Mouse (Mus musculus): ENCODE data around the gene Slc17a1. TPM values are rescaled to one million over a fixed set of nuclear protein-coding genes. Genes with fewer than 3 reads are reported as not detected.

Slc17a1 gene
- polyA plus RNA-seq, 1 experiment from 2014 or later = not detected

- TF ChIP-seq EP300 (IDR thresholded peaks at IDR 0.05) (no peak), CTCF (IDR thresholded peaks at IDR 0.05) (no peak)
- no peak overlapping the region for H3K27ac ChIP-seq (ENCODE audit: low read length)
- no peaks in the 10 kb centered on the region for H3K36me3 ChIP-seq (ENCODE audit: insufficient read depth, low read length)
- DNase-seq (ENCODE audit: low spot score) (no peak), ATAC-seq (no peak)
- H3K4me2 ChIP-seq (replicated peaks; ENCODE audit: low read depth, low read length) = no peak overlapping the region
- H3K9ac ChIP-seq (replicated peaks; ENCODE audit: low read depth) = no peak overlapping the region
- H3K27me3 ChIP-seq (replicated peaks; ENCODE audit: insufficient read depth, low read length) = no peaks in the 10 kb centered on the region
- no peaks in the 10 kb centered on the region for H3K4me1 ChIP-seq (ENCODE audit: insufficient read depth, low read depth, low read length)
- no peak overlapping the region for H3K4me3 ChIP-seq (ENCODE audit: low read depth, low read length)
- H3K9me3 ChIP-seq (ENCODE audit: low read length) = no peaks in the 10 kb centered on the region
- WGBS = 70% methylated on average over 5 of the region's 5 CpGs
Observed at GRCm38 (mm10) chr13:23879636-23880035, 12.1 kb downstream of the Slc17a1 start.

GRCm38 (mm10) chr13:23885540-23885939, 18.0 kb downstream of the Slc17a1 start:
- Histone ChIP-seq H3K27ac (ENCODE audit: low read length) (no peak overlapping the region), H3K36me3 (ENCODE audit: insufficient read depth, low read length) (no peaks in the 10 kb centered on the region), H3K9ac (replicated peaks; ENCODE audit: low read depth) (no peak overlapping the region), H3K4me1 (ENCODE audit: insufficient read depth, low read depth, low read length) (no peaks in the 10 kb centered on the region), H3K9me3 (ENCODE audit: low read length) (no peaks in the 10 kb centered on the region), H3K4me2 (replicated peaks; ENCODE audit: low read depth, low read length) (no peak overlapping the region), H3K27me3 (replicated peaks; ENCODE audit: insufficient read depth, low read length) (no peaks in the 10 kb centered on the region), H3K4me3 (ENCODE audit: low read depth, low read length) (no peak overlapping the region)
- peak; percentile 49 for DNase-seq (ENCODE audit: low spot score)
- ATAC-seq = no peak
- TF ChIP-seq CTCF (IDR thresholded peaks at IDR 0.05) (peak; percentile 64), EP300 (IDR thresholded peaks at IDR 0.05) (no peak)
- WGBS = 34% methylated on average over 2 of the region's 2 CpGs

- 0 out of 2 replicates have a peak, but pooled peaks have one; percentile 18 for TF ChIP-seq EP300 (IDR thresholded peaks at IDR 0.05)
- TF ChIP-seq CTCF (IDR thresholded peaks at IDR 0.05) = no peak
- peak; percentile 21 for DNase-seq (ENCODE audit: low spot score)
- H3K4me3 ChIP-seq (ENCODE audit: low read depth, low read length) = no peak overlapping the region
- WGBS = 56% methylated on average over 3 of the region's 3 CpGs
- H3K27ac ChIP-seq (ENCODE audit: low read length) = no peak overlapping the region
- no peaks in the 10 kb centered on the region for H3K36me3 ChIP-seq (ENCODE audit: insufficient read depth, low read length)
- H3K4me2 ChIP-seq (replicated peaks; ENCODE audit: low read depth, low read length) = no peak overlapping the region
- no peaks in the 10 kb centered on the region for H3K27me3 ChIP-seq (replicated peaks; ENCODE audit: insufficient read depth, low read length)
- H3K9me3 ChIP-seq (ENCODE audit: low read length) = no peaks in the 10 kb centered on the region
- ATAC-seq = peak; percentile 57
- H3K9ac ChIP-seq (replicated peaks; ENCODE audit: low read depth) = no peak overlapping the region
- no peaks in the 10 kb centered on the region for H3K4me1 ChIP-seq (ENCODE audit: insufficient read depth, low read depth, low read length)
Observed at GRCm38 (mm10) chr13:23887026-23887725, 19.6 kb downstream of the Slc17a1 start.

- Histone ChIP-seq H3K4me1 (ENCODE audit: insufficient read depth, low read depth, low read length) (no peaks in the 10 kb centered on the region), H3K36me3 (ENCODE audit: insufficient read depth, low read length) (no peaks in the 10 kb centered on the region), H3K9ac (replicated peaks; ENCODE audit: low read depth) (no peak overlapping the region), H3K27me3 (replicated peaks; ENCODE audit: insufficient read depth, low read length) (no peaks in the 10 kb centered on the region), H3K4me2 (replicated peaks; ENCODE audit: low read depth, low read length) (no peak overlapping the region), H3K9me3 (ENCODE audit: low read length) (no peaks in the 10 kb centered on the region), H3K27ac (ENCODE audit: low read length) (no peak overlapping the region), H3K4me3 (ENCODE audit: low read depth, low read length) (no peak overlapping the region)
- TF ChIP-seq EP300 (IDR thresholded peaks at IDR 0.05) = no peak
- no peak for TF ChIP-seq CTCF (IDR thresholded peaks at IDR 0.05)
- ATAC-seq (no peak), DNase-seq (ENCODE audit: low spot score) (no peak)
- WGBS = 46% methylated on average over 6 of the region's 6 CpGs
Observed at GRCm38 (mm10) chr13:23889011-23889605, 21.6 kb downstream of the Slc17a1 start.

GRCm38 (mm10) chr13:23892592-23893268, 25.2 kb downstream of the Slc17a1 start:
- TF ChIP-seq EP300 (IDR thresholded peaks at IDR 0.05) (no peak), CTCF (IDR thresholded peaks at IDR 0.05) (no peak)
- DNase-seq (ENCODE audit: low spot score) = no peak

GRCm38 (mm10) chr13:23893269-23893593, 25.7 kb downstream of the Slc17a1 start:
- WGBS = 56% methylated on average over 4 of the region's 4 CpGs
- ATAC-seq = no peak

More at GRCm38 (mm10) chr13:23892592-23893268, 25.2 kb downstream of the Slc17a1 start:
- H3K4me2 ChIP-seq (replicated peaks; ENCODE audit: low read depth, low read length) = no peak overlapping the region
- H3K4me1 ChIP-seq (ENCODE audit: insufficient read depth, low read depth, low read length) = no peaks in the 10 kb centered on the region
- no peaks in the 10 kb centered on the region for H3K27me3 ChIP-seq (replicated peaks; ENCODE audit: insufficient read depth, low read length)
- no peak overlapping the region for H3K27ac ChIP-seq (ENCODE audit: low read length)
- no peak overlapping the region for H3K9ac ChIP-seq (replicated peaks; ENCODE audit: low read depth)
- no peak overlapping the region for H3K4me3 ChIP-seq (ENCODE audit: low read depth, low read length)
- no peaks in the 10 kb centered on the region for H3K9me3 ChIP-seq (ENCODE audit: low read length)
- no peaks in the 10 kb centered on the region for H3K36me3 ChIP-seq (ENCODE audit: insufficient read depth, low read length)
- WGBS = 35% methylated on average over 9 of the region's 9 CpGs
- ATAC-seq = no peak

More at GRCm38 (mm10) chr13:23893269-23893593, 25.7 kb downstream of the Slc17a1 start:
- no peak for TF ChIP-seq CTCF (IDR thresholded peaks at IDR 0.05)
- TF ChIP-seq EP300 (IDR thresholded peaks at IDR 0.05) = no peak
- H3K36me3 ChIP-seq (ENCODE audit: insufficient read depth, low read length) = no peaks in the 10 kb centered on the region
- no peak overlapping the region for H3K4me3 ChIP-seq (ENCODE audit: low read depth, low read length)
- no peaks in the 10 kb centered on the region for H3K27me3 ChIP-seq (replicated peaks; ENCODE audit: insufficient read depth, low read length)
- no peaks in the 10 kb centered on the region for H3K4me1 ChIP-seq (ENCODE audit: insufficient read depth, low read depth, low read length)
- H3K27ac ChIP-seq (ENCODE audit: low read length) = no peak overlapping the region
- no peak overlapping the region for H3K9ac ChIP-seq (replicated peaks; ENCODE audit: low read depth)
- no peak overlapping the region for H3K4me2 ChIP-seq (replicated peaks; ENCODE audit: low read depth, low read length)
- no peak for DNase-seq (ENCODE audit: low spot score)
- no peaks in the 10 kb centered on the region for H3K9me3 ChIP-seq (ENCODE audit: low read length)
